Mouse (Mus musculus) hindbrain, postnatal 0 days (tissue): ENCODE measurements around the gene Rfx4. TPM values are rescaled to one million over a fixed set of nuclear protein-coding genes. Genes with fewer than 3 reads are reported as not detected.

ENCODE experiments used
- ATAC-seq: fragments of 200-750 bp; cut with Nextera tagmentation; 2 replicates; pipeline ENCODE4 v1.8.0; 2017; ENCODE audit warnings: mild to moderate bottlenecking, moderate TSS enrichment, moderate library complexity
- DNase-seq: peaks from one replicate; pipeline ENCODE4 v3.0.0-alpha.2; 2015; ENCODE audit warnings: low spot score
- H3K27ac ChIP-seq: fragments of 300-500 bp; sonication (generic); 2 replicates; pipeline ENCODE4 v1.5.1; 2014; ENCODE audit warnings: mild to moderate bottlenecking
- H3K27me3 ChIP-seq: fragments of 300-500 bp; sonication (generic); 2 replicates; pipeline ENCODE4 v1.6.1; 2014; ENCODE audit warnings: low read length, mixed read lengths; ENCODE audit not compliant: insufficient read depth
- H3K36me3 ChIP-seq: fragments of 300-500 bp; sonication (generic); 2 replicates; pipeline ENCODE4 v1.6.1; 2014; ENCODE audit warnings: low read length, mixed read lengths; ENCODE audit not compliant: insufficient read depth
- H3K4me1 ChIP-seq: fragments of 300-500 bp; sonication (generic); 2 replicates; pipeline ENCODE4 v1.6.1; 2014; ENCODE audit warnings: antibody characterized with exemption, low read length, mixed read lengths; ENCODE audit not compliant: insufficient read depth
- H3K4me2 ChIP-seq: fragments of 300-500 bp; sonication (generic); 2 replicates; pipeline ENCODE4 v1.6.1; 2014; ENCODE audit warnings: low read depth, mild to moderate bottlenecking, low read length, moderate library complexity, mixed read lengths
- H3K4me3 ChIP-seq: fragments of 300-500 bp; sonication (generic); 2 replicates; pipeline ENCODE4 v1.5.1; 2014; ENCODE audit warnings: low read length
- H3K9ac ChIP-seq: fragments of 300-500 bp; sonication (generic); replicated peaks from 2 replicates; pipeline ENCODE4 v1.6.1; 2014; ENCODE audit warnings: mild to moderate bottlenecking, low read length, moderate library complexity, mixed read lengths
- H3K9me3 ChIP-seq: fragments of 300-500 bp; sonication (generic); 2 replicates; pipeline ENCODE4 v1.6.1; 2016; ENCODE audit warnings: low read length, mixed read lengths
- CTCF ChIP-seq: IDR thresholded peaks from 2 replicates; pipeline ENCODE4 v1.5.1; 2016; ENCODE audit warnings: antibody characterized with exemption, control low read depth, low read depth
- WGBS: fragments of 180-500 bp; shearing (Covaris S2); extraction: QIAGEN DNeasy Blood & Tissue Kit; methylation state at CpG from one replicate; pipeline ENCODE4 v1.1.7; 2014; 5-methylcytosine and 5-hydroxymethylcytosine counted together
- polyA plus RNA-seq: library from polyadenylated mRNA; unstranded; fragments of >200 nt; fragmentation: Nextera tagmentation; extraction: Ambion mirVana; gene quantifications from 2 replicates; pipeline ENCODE4 v1.2.1, GENCODE M21; 2015
- total RNA-seq: library from RNA; depleted of rRNA; stranded (reverse); fragments of >200 nt; gene quantifications from 2 replicates; pipeline ENCODE4 v1.2.3, GENCODE M21; 2014

The Rfx4 gene
- total and polyA plus RNA-seq, 2 experiments from 2014 or later: 16.1 to 16.7 TPM

DNA sequence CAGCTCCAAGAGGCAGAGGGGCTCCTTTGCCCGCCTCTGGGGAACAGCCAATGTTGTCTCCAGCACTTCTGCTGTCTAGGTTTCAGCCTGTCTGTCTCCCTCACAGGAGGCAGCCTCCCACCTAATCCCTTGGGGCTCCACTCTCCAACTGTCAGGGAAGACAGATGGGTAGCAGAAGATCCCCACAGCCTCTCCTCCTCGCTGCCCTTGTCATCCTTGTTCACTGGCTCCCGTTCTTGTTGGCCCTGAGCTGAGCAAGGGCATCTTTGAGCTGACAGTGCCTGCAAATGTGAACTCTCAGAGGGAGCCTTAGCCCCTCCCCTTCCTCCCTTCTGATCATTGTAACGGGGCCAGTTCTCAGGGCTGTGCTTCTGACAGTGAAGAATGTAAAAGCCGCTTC is 147.9 kb downstream of the Rfx4 start:
- ATAC-seq (peak; percentile 64), DNase-seq (peak; percentile 60)
- TF ChIP-seq CTCF: no peak
- Histone ChIP-seq H3K36me3 (no peaks in the 10 kb centered on the region), H3K27me3 (no peaks in the 10 kb centered on the region), H3K27ac (peak overlapping the region; percentile 51; the same call in 1 of the 2 replicates), H3K9me3 (no peaks in the 10 kb centered on the region), H3K4me3 (no peak overlapping the region), H3K4me2 (peak overlapping the region; percentile 37), H3K9ac (0 out of 2 replicates have a peak overlapping the region, but pooled peaks have one; percentile 13), H3K4me1 (peaks cover 23% of the 10 kb centered on the region)
- 15% methylated on average over 5 of the region's 5 CpGs for WGBS

DNA sequence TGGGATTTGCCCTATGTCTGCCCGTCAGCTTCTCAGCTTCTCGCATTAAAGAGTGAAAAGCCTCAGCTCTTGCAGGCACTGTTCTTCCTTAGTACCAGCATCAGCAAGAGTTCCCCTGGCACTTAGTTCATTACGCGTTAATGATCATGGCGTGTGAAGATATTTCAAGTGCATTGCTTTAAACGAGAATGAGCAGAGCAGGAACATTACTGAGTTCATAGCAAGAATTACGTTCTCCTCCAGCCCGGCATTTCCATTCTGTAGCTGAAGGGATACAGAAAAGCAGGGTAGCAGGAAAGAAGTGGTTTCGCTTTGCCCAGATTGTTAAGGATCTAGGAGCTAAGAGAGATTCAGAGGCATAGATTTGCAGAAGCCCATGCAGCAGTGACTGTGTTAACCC is 151.0 kb downstream of the Rfx4 start:
- ATAC-seq (no peak), DNase-seq (peak; percentile 58)
- Histone ChIP-seq H3K9ac (no peak overlapping the region), H3K9me3 (no peaks in the 10 kb centered on the region), H3K4me3 (no peak overlapping the region), H3K4me1 (peaks cover 32% of the 10 kb centered on the region), H3K27me3 (no peaks in the 10 kb centered on the region), H3K27ac (peak overlapping the region; percentile 56), H3K4me2 (no peak overlapping the region), H3K36me3 (no peaks in the 10 kb centered on the region)
- no peak for TF ChIP-seq CTCF
- 59% methylated on average over 9 of the region's 9 CpGs for WGBS

DNA sequence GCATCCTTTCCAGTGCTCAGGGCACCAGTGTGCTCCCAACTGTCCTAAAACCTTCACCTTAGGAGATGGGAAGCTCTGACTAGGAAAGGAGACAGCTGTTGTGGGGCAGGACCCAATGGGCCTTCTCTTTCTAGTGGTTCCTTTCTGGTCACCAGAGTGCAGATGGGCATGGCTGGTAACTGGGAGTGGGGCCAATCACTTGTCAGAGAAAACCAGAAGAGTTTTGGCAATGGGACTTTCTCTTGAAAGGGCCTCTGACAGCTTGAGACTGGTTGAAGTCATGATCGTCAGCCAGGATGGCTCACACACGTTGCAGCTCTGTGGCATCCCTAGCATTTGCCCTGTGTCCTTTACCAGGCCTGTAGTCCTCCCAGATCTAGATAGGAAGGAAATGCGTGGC is 152.1 kb downstream of the Rfx4 start:
- Histone ChIP-seq H3K4me2 (no peak overlapping the region), H3K27ac (peak overlapping the region; percentile 41; the same call in 1 of the 2 replicates), H3K36me3 (no peaks in the 10 kb centered on the region), H3K4me3 (no peak overlapping the region), H3K9me3 (no peaks in the 10 kb centered on the region), H3K9ac (no peak overlapping the region), H3K27me3 (no peaks in the 10 kb centered on the region), H3K4me1 (peaks cover 29% of the 10 kb centered on the region)
- TF ChIP-seq CTCF: no peak
- DNase-seq (peak; percentile 59), ATAC-seq (no peak)
- 62% methylated on average over 3 of the region's 3 CpGs for WGBS

DNA sequence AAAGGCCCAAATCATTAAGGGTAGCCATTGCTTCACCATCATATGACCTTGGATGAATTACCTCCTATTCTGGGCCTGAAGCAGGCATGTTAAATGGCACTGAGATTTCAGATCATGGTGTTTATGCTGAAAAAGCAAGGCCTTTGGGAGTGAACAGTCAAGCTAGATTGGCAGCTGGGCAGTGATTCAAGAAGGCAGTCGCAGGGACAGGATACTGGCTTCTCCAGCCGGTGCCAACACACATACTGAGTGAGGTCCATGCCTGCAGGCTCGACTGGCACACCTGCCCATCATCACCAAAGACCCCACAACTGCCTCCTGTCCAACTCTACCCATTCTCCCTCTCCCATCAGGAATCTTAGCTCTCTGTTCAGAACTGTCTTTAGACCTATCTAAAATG is 152.6 kb downstream of the Rfx4 start:
- ATAC-seq: no peak
- H3K27ac ChIP-seq: 0 out of 2 replicates have a peak overlapping the region, but pooled peaks have one; percentile 41
- H3K9ac ChIP-seq: no peak overlapping the region
- no peaks in the 10 kb centered on the region for H3K27me3 ChIP-seq
- TF ChIP-seq CTCF: no peak
- DNase-seq: no peak
- H3K36me3 ChIP-seq: no peaks in the 10 kb centered on the region
- 50% methylated on average over 3 of the region's 3 CpGs for WGBS
- H3K4me2 ChIP-seq: no peak overlapping the region
- H3K4me3 ChIP-seq: no peak overlapping the region
- no peaks in the 10 kb centered on the region for H3K9me3 ChIP-seq
- H3K4me1 ChIP-seq: peaks cover 24% of the 10 kb centered on the region

DNA sequence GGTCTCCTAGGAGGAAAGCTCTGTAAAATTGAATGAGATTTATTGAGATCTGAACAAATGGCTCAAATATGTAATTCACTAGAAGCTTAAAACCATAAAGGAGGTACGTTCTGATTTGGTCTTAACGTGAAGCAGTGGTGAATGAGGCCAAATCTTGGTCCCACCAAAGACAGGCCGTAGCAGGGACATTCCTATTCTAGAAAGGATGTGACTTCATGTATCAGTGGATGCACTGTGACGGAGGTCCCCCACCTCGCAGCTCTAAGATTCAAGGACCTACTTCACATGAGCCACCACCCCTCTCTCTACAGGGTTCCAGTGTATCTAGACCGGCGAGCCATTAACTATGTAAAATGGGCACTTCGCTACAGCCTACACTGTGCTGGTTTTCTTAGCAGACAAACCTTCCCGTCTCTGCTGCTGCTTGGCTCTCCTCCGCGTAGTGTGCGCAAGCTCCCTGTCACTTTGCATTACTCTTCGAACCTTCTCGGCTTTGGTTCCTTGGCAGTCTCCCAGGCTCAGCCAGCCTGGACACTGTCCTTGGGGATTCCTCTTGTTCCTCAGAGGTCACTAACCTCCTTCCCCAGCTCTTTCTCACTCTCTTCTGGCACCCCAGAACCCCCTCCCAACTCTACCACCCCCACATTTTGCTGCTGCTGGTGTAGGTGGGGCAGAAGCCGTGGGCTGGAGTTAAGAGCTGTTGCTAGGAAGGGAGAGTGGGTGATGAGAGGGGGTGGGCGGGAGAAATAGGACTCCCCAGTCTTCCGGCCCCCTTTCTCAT is 153.3 kb downstream of the Rfx4 start:
- peak; percentile 76 for DNase-seq
- Histone ChIP-seq H3K4me2 (peak overlapping the region; percentile 38; the same call in 1 of the 2 replicates), H3K4me1 (peaks cover 17% of the 10 kb centered on the region), H3K36me3 (no peaks in the 10 kb centered on the region), H3K9me3 (no peaks in the 10 kb centered on the region), H3K4me3 (no peak overlapping the region), H3K27me3 (no peaks in the 10 kb centered on the region), H3K27ac (peak overlapping the region; percentile 20; the same call in 1 of the 2 replicates), H3K9ac (no peak overlapping the region)
- peak; percentile 55 for ATAC-seq
- 37% methylated on average over 17 of the region's 17 CpGs for WGBS
- TF ChIP-seq CTCF: no peak

DNA sequence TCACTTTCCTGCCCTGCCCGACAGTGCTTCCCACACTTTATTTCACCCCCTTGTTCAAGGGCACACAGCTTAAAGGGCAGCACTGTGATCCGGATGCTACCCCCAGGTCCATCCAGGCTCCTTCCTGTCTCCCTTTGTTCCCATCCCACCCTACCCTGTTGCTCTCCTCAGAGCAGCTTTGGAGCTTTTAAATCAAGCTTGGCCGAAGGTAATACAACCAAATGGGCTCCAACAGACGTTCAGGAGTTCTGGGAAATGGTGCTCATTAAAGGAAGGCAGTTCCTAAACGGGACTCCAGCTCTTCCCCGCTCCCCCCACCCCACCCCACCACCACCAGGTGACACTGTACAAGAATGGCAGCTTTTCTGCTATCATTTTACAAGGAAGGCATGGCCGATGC is 154.3 kb downstream of the Rfx4 start:
- H3K27ac ChIP-seq: peak overlapping the region; percentile 20; the same call in 1 of the 2 replicates
- no peak for TF ChIP-seq CTCF

More for the DNA sequence above, 154.3 kb downstream of the Rfx4 start:
- ATAC-seq: no peak
- Histone ChIP-seq H3K27me3 (no peaks in the 10 kb centered on the region), H3K9ac (no peak overlapping the region), H3K4me1 (peaks cover 14% of the 10 kb centered on the region), H3K36me3 (no peaks in the 10 kb centered on the region), H3K4me2 (no peak overlapping the region), H3K4me3 (no peak overlapping the region), H3K9me3 (no peaks in the 10 kb centered on the region)
- DNase-seq: no peak
- WGBS: 13% methylated on average over 7 of the region's 7 CpGs
